Mouse (Mus musculus) heart, embryonic 16.5 days (tissue): ENCODE measurements around the gene Aldh3a1. TPM values are rescaled to one million over a fixed set of nuclear protein-coding genes. Genes with fewer than 3 reads are reported as not detected.

Source experiments
- polyA plus RNA-seq: library from polyadenylated mRNA; unstranded; fragments of >200 nt; fragmentation: Nextera tagmentation; extraction: Ambion mirVana; gene quantifications from 2 replicates; pipeline ENCODE4 v1.2.1, GENCODE M21; 2015

Aldh3a1 gene
- polyA plus RNA-seq, 1 experiment from 2014 or later: 0.39 TPM

Other genes starting within 250 kb of the Aldh3a1 start
- gene Kcnj12, start 185.0 kb upstream of the Aldh3a1 start, polyA plus RNA-seq: 5.7 and 5.9 TPM in 2 replicates
- 2.7 and 5.7 TPM in 2 replicates for gene Tnfrsf13b, start 80.8 kb upstream of the Aldh3a1 start, polyA plus RNA-seq
- 63.3 and 69.9 TPM in 2 replicates for gene Usp22, start 32.5 kb upstream of the Aldh3a1 start, polyA plus RNA-seq
- 33.2 and 34.3 TPM in 2 replicates for gene Aldh3a2, start 59.9 kb downstream of the Aldh3a1 start, polyA plus RNA-seq
- 0.07 and 0.24 TPM in 2 replicates for gene Slc47a2, start 135.3 kb downstream of the Aldh3a1 start, polyA plus RNA-seq
- 25.0 and 26.8 TPM in 2 replicates for gene Slc47a1, start 170.8 kb downstream of the Aldh3a1 start, polyA plus RNA-seq
- gene Rnf112, start 246.6 kb downstream of the Aldh3a1 start, polyA plus RNA-seq: 0.07 and 0.29 TPM in 2 replicates